Mouse (Mus musculus) stomach, postnatal 0 days (tissue): ENCODE measurements around the gene P4ha2.

Experiments used
- CTCF ChIP-seq: IDR thresholded peaks from 2 replicates; pipeline ENCODE4 v1.5.1; 2016; ENCODE audit warnings: antibody characterized with exemption, low read depth, mild to moderate bottlenecking, moderate library complexity
- EP300 ChIP-seq: optimal IDR thresholded peaks from 2 replicates; pipeline ENCODE3; 2016; ENCODE audit warnings: antibody characterized with exemption

GRCm38 (mm10) chr11:54051161-54051560 is 48.7 kb upstream of the P4ha2 start:
- no peak for TF ChIP-seq CTCF
- no peak for TF ChIP-seq EP300
